Mouse (Mus musculus) bone marrow, adult 2 months (tissue): Measurements from ENCODE around the gene Capg.

Source experiments
- CTCF ChIP-seq: fragments of 200-500 bp; IDR thresholded peaks from 2 replicates; pipeline ENCODE4 v1.5.1; 2011; ENCODE audit warnings: low read length, control low read depth; ENCODE audit not compliant: control insufficient read depth, insufficient read depth
- POLR2A ChIP-seq: fragments of 200-500 bp; IDR thresholded peaks from 2 replicates; pipeline ENCODE4 v1.6.1; 2011; ENCODE audit warnings: low read depth, mild to moderate bottlenecking, control low read depth, low read length, borderline replicate concordance; ENCODE audit not compliant: control insufficient read depth

DNA sequence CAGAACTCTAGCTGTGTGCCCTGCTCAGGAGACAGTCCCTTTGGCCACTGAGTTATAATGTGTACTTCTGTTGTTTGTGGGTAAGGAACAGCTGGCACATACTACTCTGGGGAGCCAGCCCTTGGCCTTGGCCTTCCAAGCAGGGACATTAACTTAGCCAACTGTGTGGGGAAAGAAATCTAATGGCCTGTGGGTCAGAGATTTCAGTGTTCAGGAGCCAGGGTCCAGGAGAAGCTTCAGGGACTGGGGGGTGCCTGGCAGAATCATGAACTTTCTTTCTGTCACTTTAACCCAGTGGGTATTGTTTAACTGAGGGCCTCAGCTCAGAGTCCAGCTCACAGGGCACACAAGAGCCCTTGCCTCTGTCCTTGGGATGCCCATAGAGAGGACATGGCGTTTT is 38.1 kb upstream of the Capg start:
- TF ChIP-seq CTCF (no peak), POLR2A (no peak)
